Mouse (Mus musculus): ENCODE results near the gene Samd4. TPM values are rescaled to one million over a fixed set of nuclear protein-coding genes. Genes with fewer than 3 reads are reported as not detected.

Gene Samd4
- total RNA-seq, 2 experiments from 2014 or later = 10.9 to 11.2 TPM

GRCm38 (mm10) chr14:46994704-46995103 lies 112.0 kb downstream of the Samd4 start:
- DNase-seq (ENCODE audit: low spot score in 2 of 2) = no peak

DNA sequence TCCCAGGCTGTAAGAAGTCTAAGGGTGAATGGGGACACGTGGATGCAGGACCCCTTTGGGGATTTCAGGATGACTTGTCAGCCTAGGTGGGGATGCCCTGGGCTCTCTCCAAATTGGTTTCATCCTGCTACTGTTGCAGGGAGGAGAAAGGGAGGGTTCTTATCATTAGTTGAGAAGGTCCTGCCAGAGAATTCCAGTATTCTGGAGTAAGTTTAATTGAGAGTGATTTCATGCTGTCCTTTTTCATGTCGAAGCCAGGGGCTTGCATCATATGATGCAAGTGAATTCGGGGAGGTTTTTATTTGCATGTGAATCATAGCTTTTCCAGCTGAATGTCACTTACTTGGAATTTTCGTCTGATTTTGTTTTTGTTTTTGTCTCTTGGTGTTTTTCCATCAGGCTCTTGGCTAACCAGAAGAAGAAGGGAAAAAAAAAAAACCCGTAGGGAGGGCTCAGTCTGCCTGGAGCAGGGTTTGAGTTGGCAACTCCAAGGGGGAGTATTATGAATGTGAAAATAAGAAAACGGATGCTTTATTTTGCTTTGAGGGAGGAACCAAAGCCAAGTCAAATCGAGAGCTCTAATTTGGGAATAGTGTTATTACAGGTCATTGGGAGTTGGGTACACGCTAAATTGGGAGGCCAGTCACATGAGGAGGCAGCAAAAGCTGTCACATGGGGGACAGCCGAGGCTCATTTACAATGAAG lies 116.8 kb downstream of the Samd4 start:
- DNase-seq (ENCODE audit: low spot score in 2 of 2) = peak in 1 of 2 experiments; percentile 45

DNA sequence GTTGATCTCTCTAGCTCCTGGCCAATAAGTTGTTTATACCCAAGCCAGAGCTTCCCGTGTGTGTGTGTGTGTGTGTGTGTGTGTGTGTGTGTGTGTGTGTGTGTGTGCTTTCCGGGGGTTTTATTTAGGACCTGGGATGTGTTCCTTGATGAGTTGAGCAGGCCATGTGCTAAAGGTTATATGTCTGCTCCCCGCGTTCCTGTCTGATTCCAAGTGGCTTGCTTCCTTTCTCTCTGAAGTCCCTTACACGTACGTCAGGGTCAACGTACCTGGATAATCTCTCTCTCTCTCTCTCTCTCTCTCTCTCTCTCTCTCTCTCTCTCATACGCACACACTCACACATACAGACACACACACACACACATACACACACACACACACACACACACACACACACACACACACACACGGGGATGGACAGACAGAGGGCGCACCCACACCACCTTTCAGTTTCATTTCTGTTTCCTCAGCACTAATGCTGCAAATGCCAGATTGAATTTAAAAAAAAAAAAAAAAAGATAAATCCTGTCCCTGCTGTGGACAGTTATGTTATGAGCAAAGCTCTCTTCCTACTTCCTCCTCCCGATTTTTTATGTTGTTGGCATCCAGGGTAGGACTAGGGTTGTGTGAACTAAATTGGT lies 117.6 kb downstream of the Samd4 start:
- DNase-seq (ENCODE audit: low spot score in 2 of 2) = no peak

DNA sequence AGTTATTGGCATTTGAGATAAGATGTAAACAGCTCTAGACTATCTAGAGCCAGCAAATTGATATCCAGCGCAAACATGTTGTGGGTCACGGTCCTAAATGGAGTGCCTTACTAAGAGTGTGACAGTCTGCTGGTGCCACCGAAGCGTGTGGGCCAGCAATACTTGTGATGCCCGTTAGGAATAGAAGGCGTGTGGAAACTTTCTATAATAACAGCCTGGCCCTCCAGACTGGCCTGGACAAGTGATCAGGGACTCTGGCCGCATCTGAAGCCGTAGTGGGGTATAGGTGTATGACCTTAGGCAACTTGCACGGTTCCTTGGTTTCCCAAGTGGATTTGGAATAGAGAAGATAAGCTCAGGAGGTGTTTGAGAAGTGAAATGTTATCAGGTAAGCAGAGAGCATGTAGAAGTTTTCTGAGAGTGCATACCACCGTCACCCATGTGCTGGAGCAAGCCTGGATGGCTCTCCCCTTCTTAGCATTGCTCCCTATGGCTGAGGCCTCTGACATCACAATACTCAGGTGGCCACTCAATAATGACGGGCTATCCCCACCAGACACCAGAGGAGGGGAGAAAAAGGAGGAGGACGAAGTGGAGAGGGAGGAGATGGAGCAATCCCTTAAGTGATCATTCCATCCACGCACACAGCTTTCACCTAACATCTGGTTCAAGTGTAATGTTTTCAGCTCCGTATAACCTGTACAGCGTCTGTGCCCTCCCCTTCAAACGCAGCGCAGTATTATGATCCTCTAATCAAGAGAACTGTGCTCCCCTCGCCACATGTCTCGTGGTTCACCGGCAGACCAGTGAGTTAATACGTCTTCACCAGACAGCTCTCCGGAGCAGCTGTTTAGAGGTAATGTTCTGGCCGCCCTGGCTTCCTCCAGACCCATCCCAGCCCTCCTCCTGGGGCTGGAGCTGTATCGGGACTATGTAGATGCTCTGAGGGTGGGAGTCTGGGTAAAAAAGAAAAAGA lies 118.4 kb downstream of the Samd4 start:
- DNase-seq (ENCODE audit: low spot score in 2 of 2) = no peak

DNA sequence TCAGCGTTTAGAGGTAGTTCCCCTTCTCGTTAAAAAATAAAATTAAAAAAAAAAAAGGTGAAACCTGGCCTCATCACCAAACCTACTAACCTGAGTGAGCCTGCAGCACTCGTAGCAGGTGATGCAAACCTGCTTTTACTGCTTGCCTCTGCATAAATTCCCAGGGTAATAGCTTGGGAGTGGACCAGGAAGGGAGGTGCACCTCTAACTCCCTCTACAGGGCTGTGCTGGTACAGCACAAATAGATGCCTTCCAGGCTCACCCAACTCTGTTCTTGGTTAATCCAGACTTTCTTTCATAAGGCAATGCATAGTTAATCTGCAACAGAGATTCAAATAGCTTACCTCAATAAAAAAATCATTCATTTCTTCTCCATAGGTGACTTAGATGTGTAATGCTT lies 121.5 kb downstream of the Samd4 start:
- no peak for DNase-seq (ENCODE audit: low spot score in 2 of 2)

DNA sequence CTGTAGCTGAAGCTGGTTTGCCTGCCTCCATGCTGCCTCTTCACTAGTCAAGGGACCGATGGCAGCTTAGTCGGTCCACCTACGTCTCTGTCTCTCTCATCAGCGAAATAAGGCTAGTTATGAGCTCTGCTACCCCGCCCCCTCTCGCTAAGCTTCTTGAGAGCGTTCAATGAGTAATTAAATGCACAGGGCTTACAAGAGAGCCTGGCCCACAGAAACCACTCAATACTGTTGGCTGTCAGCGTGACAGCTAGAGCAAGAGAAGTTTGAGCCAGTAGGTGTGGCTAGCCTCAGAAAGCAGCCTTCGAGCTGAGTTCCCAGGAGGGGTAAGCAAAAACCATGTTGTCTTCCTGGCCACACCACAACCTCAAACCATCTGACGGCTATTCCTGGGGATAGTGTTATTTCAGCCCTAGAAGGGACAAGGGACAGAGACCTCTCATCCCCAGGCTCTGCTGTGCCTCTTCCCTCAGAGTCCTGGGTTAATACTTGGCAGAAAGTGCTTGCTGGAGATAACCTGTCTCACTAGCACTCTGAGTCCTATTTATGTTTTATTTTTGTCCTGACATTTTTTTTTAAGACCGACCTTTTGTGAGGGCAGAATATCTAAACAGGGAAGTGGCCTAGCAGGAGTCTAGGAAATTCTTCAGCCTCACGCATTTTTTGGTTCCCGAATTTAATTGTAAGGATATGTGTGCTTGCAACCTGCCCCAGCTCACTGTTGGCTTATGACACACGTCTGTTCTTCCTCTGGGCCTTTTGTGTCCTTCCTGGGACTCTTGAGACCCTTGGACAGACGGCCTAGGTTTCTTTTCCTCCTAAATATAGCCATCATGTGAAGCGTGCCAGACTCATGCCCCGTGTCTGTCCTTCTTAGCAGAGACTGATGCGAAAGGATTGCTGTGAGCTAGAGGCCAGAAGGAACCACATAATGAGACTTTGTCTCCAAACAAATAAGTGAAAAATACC lies 128.8 kb downstream of the Samd4 start:
- DNase-seq (ENCODE audit: low spot score in 2 of 2) = peak in 1 of 2 experiments; percentile 28

DNA sequence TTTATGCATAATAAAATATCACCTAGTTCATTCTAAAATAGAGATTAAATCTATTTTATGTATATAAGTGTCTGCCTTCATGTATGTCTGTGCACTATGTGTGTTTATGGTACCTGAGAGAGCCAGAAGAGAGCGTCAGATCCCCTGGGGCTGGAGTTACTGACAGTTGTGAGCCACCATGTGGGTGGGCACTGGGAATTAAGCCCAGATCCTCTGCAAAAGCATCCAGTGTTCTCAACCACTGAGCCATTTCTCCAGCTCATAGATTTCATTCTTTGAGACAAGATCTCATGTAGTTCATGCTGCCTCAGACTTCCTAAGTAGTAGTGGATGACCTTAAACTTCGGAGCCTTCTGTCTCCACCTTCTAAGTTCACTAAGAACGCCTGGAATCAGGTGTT lies 133.0 kb downstream of the Samd4 start:
- peak in 1 of 2 experiments; percentile 10 for DNase-seq (ENCODE audit: low spot score in 2 of 2)

- DNase-seq (ENCODE audit: low spot score in 2 of 2) = no peak
Measured at GRCm38 (mm10) chr14:47017658-47018057, 135.0 kb downstream of the Samd4 start.

GRCm38 (mm10) chr14:47020886-47021285 lies 138.2 kb downstream of the Samd4 start:
- DNase-seq (ENCODE audit: low spot score in 2 of 2) = no peak

- no peak for DNase-seq (ENCODE audit: low spot score in 2 of 2)
Measured at GRCm38 (mm10) chr14:47023529-47023928, 140.9 kb downstream of the Samd4 start.

GRCm38 (mm10) chr14:47027431-47028118 lies 144.9 kb downstream of the Samd4 start:
- DNase-seq (ENCODE audit: low spot score in 2 of 2) = no peak

DNA sequence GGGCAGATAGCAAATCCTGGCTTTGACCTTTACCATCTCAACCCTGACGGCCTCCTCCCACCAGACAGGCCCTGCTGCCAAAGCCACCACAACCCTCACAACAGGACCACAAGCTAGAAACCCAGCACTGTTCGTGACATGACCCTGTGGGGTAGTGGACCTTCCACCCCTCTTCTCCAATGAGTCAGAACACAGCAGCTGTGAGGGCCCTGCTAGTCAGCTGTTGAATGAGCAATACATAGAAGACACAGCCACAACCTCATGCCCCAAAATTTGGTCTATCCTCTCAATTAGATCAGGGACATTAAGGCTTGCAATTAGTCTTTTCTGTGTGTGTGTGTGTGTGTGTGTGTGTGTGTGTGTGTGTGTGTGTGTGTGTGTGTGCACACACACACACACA lies 148.9 kb downstream of the Samd4 start:
- DNase-seq (ENCODE audit: low spot score in 2 of 2) = no peak

- DNase-seq (ENCODE audit: low spot score in 2 of 2) = no peak
Measured at GRCm38 (mm10) chr14:47032140-47032539, 149.5 kb downstream of the Samd4 start.

- DNase-seq (ENCODE audit: low spot score in 2 of 2) = no peak
Measured at GRCm38 (mm10) chr14:47033423-47033822, 150.8 kb downstream of the Samd4 start.

- no peak for DNase-seq (ENCODE audit: low spot score in 2 of 2)
Measured at GRCm38 (mm10) chr14:47041699-47042098, 159.0 kb downstream of the Samd4 start.

- peak; percentile 7 to 53 for DNase-seq (ENCODE audit: low spot score in 2 of 2)
Measured at GRCm38 (mm10) chr14:47049051-47049450, 166.4 kb downstream of the Samd4 start.

DNA sequence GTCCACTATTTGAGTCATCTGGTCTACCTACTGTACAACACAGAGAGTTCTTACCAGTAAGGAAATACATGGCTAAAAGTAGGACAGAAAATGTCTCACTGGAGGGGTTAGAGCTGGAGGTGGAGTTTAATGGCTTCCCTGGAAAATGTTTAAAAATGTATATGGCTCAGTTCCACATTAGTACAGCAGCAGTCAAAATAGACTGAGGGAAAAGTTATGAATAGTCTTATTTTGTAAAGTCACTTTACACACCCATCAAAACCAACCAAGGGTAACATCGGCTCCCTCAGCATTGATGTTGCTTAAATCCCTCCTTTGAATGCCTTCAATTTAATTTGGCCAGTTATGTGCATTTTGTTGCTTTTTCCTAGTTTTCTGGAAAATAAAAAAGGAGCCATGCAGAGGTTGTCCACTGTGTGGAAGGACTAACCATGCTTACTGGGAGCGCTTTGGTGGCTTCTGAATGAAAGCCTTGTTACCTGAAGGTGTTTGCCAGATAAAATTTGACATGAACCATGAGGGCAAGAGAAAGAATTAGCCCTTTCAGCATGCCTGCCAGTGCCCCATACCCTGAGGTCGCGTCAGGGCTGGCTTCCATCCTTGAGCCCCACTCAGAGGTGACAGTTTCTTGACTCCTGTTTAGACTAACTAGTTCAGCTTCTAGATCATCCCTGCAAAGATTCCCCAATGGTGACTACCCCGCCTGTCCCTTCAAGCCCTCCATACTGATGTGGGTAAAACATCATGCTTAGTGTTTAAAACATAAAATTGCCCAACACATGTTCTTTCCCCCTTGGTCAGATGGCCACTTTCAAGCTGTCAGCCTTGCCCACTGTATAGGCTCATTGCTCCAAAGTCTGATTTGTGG lies 169.3 kb downstream of the Samd4 start:
- no peak for DNase-seq (ENCODE audit: low spot score in 2 of 2)

GRCm38 (mm10) chr14:47053101-47053500 lies 170.4 kb downstream of the Samd4 start:
- no peak for DNase-seq (ENCODE audit: low spot score in 2 of 2)

DNA sequence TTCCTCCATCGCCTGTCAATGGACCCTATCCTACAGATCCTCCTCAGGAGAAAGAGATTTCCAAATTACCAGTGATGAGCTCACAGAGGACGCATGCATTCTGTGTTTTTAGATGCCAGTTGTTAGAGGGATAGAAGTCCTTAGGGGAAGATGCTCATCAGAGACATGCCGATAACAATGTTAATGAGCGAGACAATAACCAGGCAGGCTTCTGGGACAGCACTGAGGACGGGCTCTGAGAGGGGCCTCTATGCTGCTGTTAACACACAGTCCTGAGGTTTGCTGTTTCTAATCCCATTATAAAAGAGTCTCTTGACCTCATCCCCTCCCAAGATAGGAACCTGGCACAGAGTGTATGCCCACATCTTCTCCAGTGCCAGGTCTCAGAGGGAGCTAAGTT lies 171.2 kb downstream of the Samd4 start:
- DNase-seq (ENCODE audit: low spot score in 2 of 2) = no peak

Measured in layer of hippocampus, postnatal 14 days (tissue).